21 mouse cellular contexts compared by ENCODE assay signal in the genomic region with DNA sequence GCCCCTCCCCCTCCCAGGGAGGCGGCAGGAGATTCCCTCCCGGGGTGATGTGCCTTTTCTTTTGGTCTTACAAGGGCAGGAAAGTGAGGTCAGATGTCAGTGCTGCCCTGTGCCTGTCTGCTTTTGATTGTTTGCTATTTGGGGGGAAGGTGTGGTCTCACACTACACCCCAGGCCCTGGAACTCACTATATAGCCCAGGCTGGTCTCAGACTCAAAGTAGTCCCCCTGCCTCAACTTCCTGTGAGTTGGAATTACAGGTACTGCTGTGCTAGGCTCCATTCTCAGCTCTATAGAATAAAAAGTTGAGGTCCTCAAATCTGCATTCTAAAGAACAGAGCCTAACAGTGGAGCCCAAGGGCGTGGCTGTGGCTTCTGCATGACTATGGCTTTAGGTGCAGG. TPM values are rescaled to one million over a fixed set of nuclear protein-coding genes. Genes with fewer than 3 reads are reported as not detected.
A peak's percentile ranks its signal among the peaks of the same experiment; 100 is the strongest.
DNase-seq lines count a peak whose midpoint lies in the region; TF ChIP-seq lines count a peak whose summit lies in the region.
"Had no signal": no experiment of that assay in that cellular context is flagged by ENCODE, and none has a peak within 500 bp of the region (broad histone marks: within the 10 kb centered on the region; RNA-seq: fewer than 3 reads in every experiment).

No protein-coding gene starts in this region.

- TF ChIP-seq POLR2A in ES-Bruce4 (IDR thresholded peaks at IDR 0.05; ENCODE audit: insufficient read depth, low read length): no peak

- H3K9me3 ChIP-seq in ES-Bruce4 (replicated peaks; ENCODE audit: control insufficient read depth, insufficient read depth, low read length, poor library complexity, severe bottlenecking): no peaks in the 10 kb centered on the region
- H3K9me3 ChIP-seq in ES-E14 (ENCODE audit: control insufficient read depth, insufficient read depth, low read depth, low read length): no peaks in the 10 kb centered on the region
- H3K9me3 ChIP-seq: embryonic facial prominence, embryonic 13.5 days; embryonic facial prominence, embryonic 15.5 days; forebrain, embryonic 10.5 days; forebrain, embryonic 12.5 days had no signal

- peak; percentile 81 for TF ChIP-seq EP300 in ES-Bruce4 (IDR thresholded peaks at IDR 0.05; ENCODE audit: insufficient read depth, low read depth, low read length)

- no peak for TF ChIP-seq CTCF in ES-Bruce4 (IDR thresholded peaks at IDR 0.05; ENCODE audit: low read depth, low read length)

- in situ Hi-C loops in ES-E14 (cut with MboI; ENCODE audit: low sequenced_read_pairs in 2 of 2, unreplicated experiment in 2 of 2): no loop called here

- H3K4me1 ChIP-seq in ES-Bruce4 (ENCODE audit: control insufficient read depth, insufficient read depth, low read length) (peaks cover 16% of the 10 kb centered on the region), ES-E14 (ENCODE audit: control insufficient read depth in 2 of 2, insufficient read depth in 2 of 2, low read length in 2 of 2, poor library complexity in 1 of 2) (peaks cover 12 to 40% of the 10 kb centered on the region in 2 experiments)
- H3K4me1 ChIP-seq: embryonic facial prominence, embryonic 13.5 days; embryonic facial prominence, embryonic 15.5 days; forebrain, embryonic 10.5 days; forebrain, embryonic 12.5 days had no signal

- DNase-seq in ES-E14 (ENCODE audit: low read depth, low spot score): peak; percentile 46
- peak; percentile 58 for DNase-seq in ZHBTc4 (ENCODE audit: low read depth, low spot score)
- no peak for DNase-seq in right cerebral cortex, adult 18-20 months
- DNase-seq in adrenal gland, postnatal 10 days: no peak
- no peak for DNase-seq in spleen, adult 12 weeks (ENCODE audit: low spot score)
- DNase-seq: adrenal gland, adult 2 months; adrenal gland, postnatal 14 days; adrenal gland, postnatal 36 days; cerebellum, adult 11-12 months; cerebellum, adult 2 months; cerebellum, adult 9-10 months; cerebellum, postnatal 10 days; cerebellum, postnatal 25 days had no signal

- H3K27me3 ChIP-seq in ES-Bruce4 (ENCODE audit: control insufficient read depth, insufficient read depth, low read length, poor library complexity, severe bottlenecking): no peaks in the 10 kb centered on the region
- H3K27me3 ChIP-seq: embryonic facial prominence, embryonic 13.5 days; embryonic facial prominence, embryonic 15.5 days; forebrain, embryonic 12.5 days had no signal

- no peak overlapping the region for H3K9ac ChIP-seq in ES-Bruce4 (ENCODE audit: low read depth, poor library complexity, severe bottlenecking)
- no peak overlapping the region for H3K9ac ChIP-seq in ES-E14 (ENCODE audit: insufficient read depth, low read depth, low read length, poor library complexity, severe bottlenecking)
- H3K9ac ChIP-seq: embryonic facial prominence, embryonic 15.5 days had no signal

- H3K27ac ChIP-seq in ES-Bruce4 (ENCODE audit: insufficient read depth, low read length) (peak overlapping the region; percentile 95), ES-E14 (ENCODE audit: insufficient read depth, low read depth, low read length, poor library complexity, severe bottlenecking) (peak overlapping the region; percentile 94)
- H3K27ac ChIP-seq: embryonic facial prominence, embryonic 13.5 days; embryonic facial prominence, embryonic 15.5 days; forebrain, embryonic 10.5 days; forebrain, embryonic 12.5 days had no signal

- no peak overlapping the region for H3K4me3 ChIP-seq in ES-Bruce4 (ENCODE audit: low read depth, low read length)
- no peak overlapping the region for H3K4me3 ChIP-seq in ES-E14 (ENCODE audit: insufficient read depth in 1 of 2, low read depth in 1 of 2, low read length in 2 of 2, poor library complexity in 1 of 2, severe bottlenecking in 1 of 2)
- H3K4me3 ChIP-seq: embryonic facial prominence, embryonic 13.5 days; embryonic facial prominence, embryonic 15.5 days; erythroblast, embryonic 14.5 days; forebrain, embryonic 10.5 days; forebrain, embryonic 12.5 days had no signal

- peaks cover 22% of the 10 kb centered on the region for H3K36me3 ChIP-seq in ES-Bruce4 (ENCODE audit: control insufficient read depth, insufficient read depth, low read length, poor library complexity, severe bottlenecking)
- peaks cover 40% of the 10 kb centered on the region for H3K36me3 ChIP-seq in ES-E14 (ENCODE audit: control insufficient read depth, insufficient read depth, low read length, poor library complexity, severe bottlenecking)

TF ChIP-seq in ES-E14, 5 proteins besides CTCF, POLR2A, EP300 and RAD21:
- TF ChIP-seq ZC3H11A (IDR thresholded peaks at IDR 0.05; ENCODE audit: borderline replicate concordance, low read depth, low read length) (no peak), ZNF384 (IDR thresholded peaks at IDR 0.05; ENCODE audit: low read depth, low read length) (no peak), CHD2 (IDR thresholded peaks at IDR 0.05; ENCODE audit: low read depth, low read length) (no peak), HCFC1 (IDR thresholded peaks at IDR 0.05; ENCODE audit: borderline replicate concordance, insufficient read depth, low read length) (no peak), MAFK (IDR thresholded peaks at IDR 0.05; ENCODE audit: insufficient read depth, low read depth, low read length) (no peak)

RNA-seq across cellular contexts. Expression of gene Slc29a4, which starts 24.4 kb away (rescaled TPM):
- polyA plus RNA-seq in ES-Bruce4 (2011; ENCODE audit: insufficient read depth, insufficient read length, low read depth, missing spikeins): 9.5 and 9.9 TPM in 2 replicates
- 9.4 and 13.5 TPM in 2 replicates for total RNA-seq in ES-E14 (2012; rRNA removed)
- 10 to 100 TPM; 17.2 to 24.0 TPM for total RNA-seq in adrenal gland, postnatal 10 days (2021)
- total RNA-seq: MEL had no signal
- polyA plus RNA-seq: erythroblast, embryonic 14.5 days had no signal

RNA-seq across cellular contexts. Expression of gene Wipi2, which starts 40.4 kb away (rescaled TPM):
- polyA plus RNA-seq in ES-Bruce4 (2011; ENCODE audit: insufficient read depth, insufficient read length, low read depth, missing spikeins): 50.6 and 55.0 TPM in 2 replicates
- total RNA-seq in ES-E14 (2012; rRNA removed): 62.4 and 69.7 TPM in 2 replicates
- 100 to 1,000 TPM in 1 of 2 experiments, 10 to 100 TPM in 1; 93.6 to 102 TPM for total RNA-seq in adrenal gland, postnatal 10 days (2021)

RNA-seq across cellular contexts. Expression of gene Mmd2, which starts 59.3 kb away (rescaled TPM):
- polyA plus RNA-seq in ES-Bruce4 (2011; ENCODE audit: insufficient read depth, insufficient read length, low read depth, missing spikeins): 0.26 TPM in 1 of 2 replicates, not detected in the other
- 1.2 and 2.2 TPM in 2 replicates for total RNA-seq in ES-E14 (2012; rRNA removed)
- 10 to 100 TPM; 46.5 to 54.0 TPM for total RNA-seq in adrenal gland, postnatal 10 days (2021)
- total RNA-seq: MEL had no signal
- polyA plus RNA-seq: C2C12; erythroblast, embryonic 14.5 days had no signal

Comparison
In these comparisons a context has a peak if more than half of its experiments do, and no peak if none do; other contexts are left out.
1. DNase-seq: peak in ES-E14 (single experiment) and ZHBTc4 (single experiment); none in right cerebral cortex, adult 18-20 months (single experiment), adrenal gland, postnatal 10 days (single experiment) and spleen, adult 12 weeks (single experiment).
2. RNA of gene Mmd2, which starts 59.3 kb away (total RNA-seq): 46.5 to 54.0 TPM in adrenal gland, postnatal 10 days; 1.2 to 2.2 TPM in ES-E14; every median in the first group is over 10 times any median in the second.